Mouse (Mus musculus): ENCODE results near the gene Flrt1.
"Not testable (repeated sequence)": the region's sequence is repeated elsewhere in the genome, so short reads cannot be mapped to it uniquely, and the experiment has no call there.

Flrt1 gene

GRCm38 (mm10) chr19:7068661-7069531 is 36.6 kb downstream of the Flrt1 start:
- DNase-seq (ENCODE audit: low spot score), result peak; percentile 64

- DNase-seq (ENCODE audit: low spot score), result peak; percentile 91
These were observed 37.4 kb downstream of the Flrt1 start for GRCm38 (mm10) chr19:7068136-7068535.

GRCm38 (mm10) chr19:7067344-7068050 is 38.0 kb downstream of the Flrt1 start:
- DNase-seq (ENCODE audit: low spot score), result no peak

- no peak for DNase-seq (ENCODE audit: low spot score)
These were observed 38.6 kb downstream of the Flrt1 start for GRCm38 (mm10) chr19:7066828-7067342.

- DNase-seq (ENCODE audit: low spot score), result peak; percentile 81
These were observed 39.3 kb downstream of the Flrt1 start for GRCm38 (mm10) chr19:7066034-7066827.

GRCm38 (mm10) chr19:7064571-7064970 is 41.0 kb downstream of the Flrt1 start:
- DNase-seq (ENCODE audit: low spot score), result peak; percentile 93

GRCm38 (mm10) chr19:7062916-7063315 is 42.6 kb downstream of the Flrt1 start:
- no peak for DNase-seq (ENCODE audit: low spot score)

GRCm38 (mm10) chr19:7062110-7062509 is 43.4 kb downstream of the Flrt1 start:
- DNase-seq (ENCODE audit: low spot score), result no peak

GRCm38 (mm10) chr19:7058541-7058940 is 47.0 kb downstream of the Flrt1 start:
- no peak for DNase-seq (ENCODE audit: low spot score)

- peak; percentile 96 for DNase-seq (ENCODE audit: low spot score)
These were observed 47.8 kb downstream of the Flrt1 start for GRCm38 (mm10) chr19:7057722-7058207.

- DNase-seq (ENCODE audit: low spot score), result no peak
These were observed 48.3 kb downstream of the Flrt1 start for GRCm38 (mm10) chr19:7057126-7057721.

GRCm38 (mm10) chr19:7056248-7057087 is 49.1 kb downstream of the Flrt1 start, which contains the start of gene Macrod1:
Macrod1 (plus strand) TSS chr19:7056810.
- peak; percentile 79 for DNase-seq (ENCODE audit: low spot score)

GRCm38 (mm10) chr19:7055173-7055572 is 50.4 kb downstream of the Flrt1 start:
- DNase-seq (ENCODE audit: low spot score), result no peak

GRCm38 (mm10) chr19:7054772-7055171 is 50.8 kb downstream of the Flrt1 start:
- DNase-seq (ENCODE audit: low spot score), result no peak

GRCm38 (mm10) chr19:7053382-7053781 is 52.1 kb downstream of the Flrt1 start:
- not testable (repeated sequence) for DNase-seq (ENCODE audit: low spot score)

- DNase-seq (ENCODE audit: low spot score), result no peak
These were observed 60.8 kb downstream of the Flrt1 start for GRCm38 (mm10) chr19:7044706-7045105.

GRCm38 (mm10) chr19:7044279-7044678 is 61.2 kb downstream of the Flrt1 start:
- DNase-seq (ENCODE audit: low spot score), result no peak
